Mouse (Mus musculus) CD8-positive naive resting alpha-beta T cell, adult 2 months (primary cell): ENCODE results near the gene Mrap2.
"Not testable (repeated sequence)": the region's sequence is repeated elsewhere in the genome, so short reads cannot be mapped to it uniquely, and the experiment has no call there.

ENCODE experiments used
- DNase-seq, 2 experiments: peaks; one replicate each; pipeline ENCODE4 v3.0.0; 2022; ENCODE audit warnings: low read depth in 2 of 2, low spot score in 2 of 2

Mrap2 gene

DNA sequence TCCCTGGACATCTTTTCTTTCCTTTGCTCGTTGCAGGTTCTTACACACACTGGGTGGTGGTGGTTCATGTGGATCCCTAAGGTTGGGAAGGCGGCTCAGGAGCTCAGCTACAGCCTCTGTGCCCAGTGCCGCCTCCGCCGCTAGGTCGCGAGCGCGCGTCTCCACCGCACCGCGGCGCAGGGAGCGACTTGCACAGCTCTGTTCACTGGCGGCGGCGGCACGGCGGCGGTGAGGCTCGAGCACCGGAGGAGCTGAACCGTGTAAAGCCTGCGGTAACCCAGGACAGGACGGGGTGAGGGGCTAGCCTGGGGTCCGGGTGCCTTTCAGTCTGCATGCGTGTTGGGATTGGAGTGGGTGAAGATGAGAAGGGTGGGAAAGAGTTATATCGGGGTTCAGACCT lies at the start of gene Mrap2:
Mrap2 (plus strand) TSS at position 201 of the 400 bp plus-strand sequence.
- no peak for DNase-seq

GRCm38 (mm10) chr9:87097989-87098388 lies 46.1 kb upstream of the Mrap2 start:
- no peak for DNase-seq

- no peak for DNase-seq
Observed at GRCm38 (mm10) chr9:87115019-87115418, 29.1 kb upstream of the Mrap2 start.

DNA sequence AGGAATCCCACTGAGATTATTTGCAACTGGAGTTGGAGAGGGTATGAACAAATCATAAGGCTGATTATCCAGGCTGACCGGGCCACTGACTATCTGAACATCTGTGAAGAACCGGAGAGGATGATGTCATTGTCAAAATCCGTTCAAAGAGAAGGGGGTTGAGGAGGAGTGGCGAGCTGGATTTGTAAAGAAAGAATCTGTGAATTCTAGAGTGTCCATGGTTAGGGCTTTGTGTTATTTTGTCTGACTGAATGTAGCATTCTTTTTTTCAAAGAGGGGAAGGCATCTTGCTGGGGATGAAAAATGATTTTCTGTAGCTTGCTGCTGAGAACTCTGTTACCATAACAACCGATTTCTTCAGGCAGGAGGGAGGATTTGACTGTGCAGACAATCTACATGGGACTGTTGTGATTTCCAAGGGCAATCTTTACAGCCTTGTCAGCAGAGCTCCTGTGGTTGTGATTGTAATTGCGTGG lies 28.6 kb upstream of the Mrap2 start:
- no peak for DNase-seq

- DNase-seq: no peak
Observed at GRCm38 (mm10) chr9:87115978-87116377, 28.1 kb upstream of the Mrap2 start.

DNA sequence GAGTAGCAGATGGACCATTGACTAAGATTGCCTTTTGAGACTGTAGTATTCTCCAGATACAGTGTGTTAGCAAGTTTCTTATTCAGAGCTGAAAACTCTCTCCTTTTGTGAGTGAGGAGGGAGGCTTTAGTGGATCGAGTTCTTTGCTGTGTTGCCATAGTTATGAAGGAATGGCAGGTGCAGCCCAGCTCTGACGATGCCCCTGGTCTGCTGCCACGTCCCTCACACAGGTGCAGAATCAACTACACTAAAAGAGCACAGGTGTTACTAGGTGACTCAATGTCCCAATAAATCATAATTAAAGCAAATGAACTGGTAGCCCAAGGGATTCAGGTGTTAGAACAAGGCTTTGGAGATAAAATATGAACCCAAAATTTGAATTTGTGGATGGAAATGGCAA lies 25.1 kb upstream of the Mrap2 start:
- DNase-seq: no peak

GRCm38 (mm10) chr9:87121956-87122493 lies 22.1 kb upstream of the Mrap2 start:
- DNase-seq: no peak

GRCm38 (mm10) chr9:87127046-87127445 lies 17.1 kb upstream of the Mrap2 start:
- not testable (repeated sequence) for DNase-seq

DNA sequence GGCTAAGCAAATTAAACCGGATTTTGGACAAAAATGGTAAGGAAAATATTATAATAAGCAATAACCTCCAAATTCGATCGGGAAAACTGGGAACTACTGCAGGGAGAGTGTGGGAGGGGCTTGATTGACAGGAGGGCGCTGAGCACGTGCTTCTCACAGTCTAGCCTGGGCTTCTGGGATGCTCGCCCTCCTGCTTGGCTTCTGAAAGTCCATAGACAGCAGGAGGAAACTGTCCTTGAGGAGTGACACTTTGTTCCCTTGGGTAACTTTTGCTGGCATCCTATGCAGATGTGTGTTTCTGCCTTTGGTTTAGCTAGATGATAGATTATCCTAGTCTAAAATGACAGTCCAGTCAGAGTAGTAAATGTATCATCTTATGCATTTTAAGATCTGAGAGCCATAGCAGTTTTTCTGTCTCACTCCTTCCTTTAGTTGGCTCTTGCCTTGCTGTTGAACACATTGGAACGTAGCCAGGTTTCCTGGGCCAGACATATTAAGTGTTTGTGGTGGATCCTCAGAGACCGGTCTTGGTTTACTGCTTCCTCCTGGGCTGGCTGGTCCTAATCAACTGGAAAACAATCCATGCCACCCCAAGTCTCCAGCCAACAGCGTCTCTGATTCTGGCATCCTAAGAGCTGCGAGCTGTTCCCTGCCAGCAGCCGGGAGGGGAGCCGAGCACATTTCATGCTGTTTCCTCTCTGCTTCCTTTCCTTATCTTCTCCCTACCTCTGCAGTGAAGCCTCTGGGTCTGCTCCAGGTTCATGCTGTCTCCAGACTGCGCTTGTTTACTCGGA lies 8.1 kb upstream of the Mrap2 start:
- no peak for DNase-seq

DNA sequence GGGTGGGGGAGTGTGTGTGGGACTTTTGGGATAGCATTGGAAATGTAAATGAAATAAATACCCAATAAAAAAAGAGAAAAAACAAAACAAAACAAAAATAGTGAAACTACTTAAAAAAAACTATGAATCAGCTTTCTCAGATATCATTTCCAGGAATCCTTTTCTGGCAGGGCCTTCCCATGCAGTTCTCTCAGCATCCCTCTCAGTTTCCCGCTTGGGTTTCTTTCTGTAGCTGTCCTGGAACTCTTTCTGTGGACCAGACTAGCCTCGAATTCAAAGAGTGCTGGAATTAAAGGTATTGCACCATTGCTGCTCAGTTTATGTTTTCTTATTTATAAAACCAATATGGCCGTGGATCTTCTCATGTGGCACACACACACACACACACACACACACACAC lies 1.0 kb upstream of the Mrap2 start:
- DNase-seq: no peak

DNA sequence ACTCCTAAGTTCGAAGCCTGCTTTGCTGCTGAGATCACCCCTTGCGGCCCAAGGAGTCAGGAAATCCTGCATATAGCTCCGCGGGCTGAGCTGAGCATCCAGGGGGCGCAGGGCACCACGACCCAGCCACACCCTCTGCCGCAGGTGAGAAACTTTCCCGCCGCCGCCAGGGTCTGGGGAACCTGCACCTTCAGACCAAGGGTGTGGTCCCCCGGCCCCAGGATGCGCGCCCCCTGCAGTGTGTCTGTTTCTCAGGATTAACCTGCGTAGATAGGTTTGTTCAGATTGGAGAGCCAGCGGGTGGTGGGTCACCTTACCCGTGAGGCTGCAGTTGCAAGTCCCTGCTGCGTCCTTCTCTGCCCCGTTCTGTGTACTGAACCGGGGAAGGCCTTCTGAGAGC lies 426 bp downstream of the Mrap2 start:
- DNase-seq: no peak

GRCm38 (mm10) chr9:87145180-87145579 lies 1.1 kb downstream of the Mrap2 start:
- no peak for DNase-seq

- DNase-seq: no peak
Observed at GRCm38 (mm10) chr9:87145671-87146070, 1.6 kb downstream of the Mrap2 start.

DNA sequence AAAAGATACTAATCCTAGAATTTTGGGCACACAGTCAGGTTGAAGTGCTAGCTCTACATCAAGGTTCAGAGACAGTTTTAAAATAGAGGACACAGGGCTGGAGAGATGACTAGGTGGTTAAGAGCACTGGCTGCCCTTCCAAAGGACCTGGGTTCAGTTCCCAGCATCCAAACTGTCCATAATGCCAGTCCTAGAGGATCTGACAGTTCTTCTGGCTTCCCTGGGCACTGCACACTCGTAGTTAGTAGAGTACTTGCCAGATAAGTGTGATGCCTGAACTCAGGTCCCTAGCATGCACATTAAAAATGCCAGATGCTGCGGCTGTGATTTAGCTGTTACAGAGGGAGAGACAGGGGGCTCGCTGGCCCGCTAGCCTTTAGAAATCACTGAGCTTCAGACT lies 2.3 kb downstream of the Mrap2 start:
- no peak for DNase-seq

DNA sequence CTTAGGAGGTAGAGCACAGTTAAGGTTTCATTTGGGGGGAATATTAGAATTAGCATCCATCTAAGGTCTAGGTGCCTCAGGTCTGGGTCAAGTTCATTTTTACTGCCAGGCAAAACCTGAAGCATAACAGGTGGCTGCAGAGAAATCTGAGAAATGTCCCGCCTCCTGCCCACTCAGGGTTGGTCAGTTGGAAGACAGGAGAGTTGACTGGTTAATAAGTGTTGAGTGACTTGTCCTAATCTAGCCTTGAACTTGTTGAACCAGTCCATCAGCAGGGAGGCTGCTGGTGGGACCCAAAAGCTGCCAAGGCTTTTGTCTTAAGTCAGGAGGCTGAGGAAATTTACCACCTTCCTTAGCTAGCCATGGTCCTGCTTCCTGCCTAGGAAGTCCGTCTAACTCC lies 3.8 kb downstream of the Mrap2 start:
- DNase-seq: no peak

GRCm38 (mm10) chr9:87152641-87153325 lies 8.7 kb downstream of the Mrap2 start:
- DNase-seq: no peak

- no peak for DNase-seq
Observed at GRCm38 (mm10) chr9:87162559-87162958, 18.5 kb downstream of the Mrap2 start.

- no peak for DNase-seq
Observed at GRCm38 (mm10) chr9:87167001-87167830, 23.1 kb downstream of the Mrap2 start.

- no peak for DNase-seq
Observed at GRCm38 (mm10) chr9:87168051-87168450, 23.9 kb downstream of the Mrap2 start.

DNA sequence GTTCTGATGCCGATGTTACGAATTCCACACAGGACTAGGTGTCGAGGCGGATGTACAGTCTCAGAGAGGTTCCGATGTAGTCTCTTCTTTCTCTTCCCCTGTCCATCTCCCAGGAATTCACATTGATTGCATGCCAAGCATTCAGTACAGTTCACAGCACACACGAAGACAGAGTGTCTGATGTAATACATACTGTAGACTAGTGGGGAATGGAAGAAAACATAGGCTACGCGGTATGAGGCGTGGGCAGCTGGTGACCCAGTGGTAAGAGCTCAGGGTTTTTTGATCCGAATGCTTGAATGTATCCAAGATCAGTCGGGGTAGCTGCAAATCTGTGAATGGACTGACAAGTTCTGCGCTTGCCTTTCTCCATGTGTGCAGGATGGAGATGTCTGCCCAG lies 25.0 kb downstream of the Mrap2 start:
- no peak for DNase-seq

DNA sequence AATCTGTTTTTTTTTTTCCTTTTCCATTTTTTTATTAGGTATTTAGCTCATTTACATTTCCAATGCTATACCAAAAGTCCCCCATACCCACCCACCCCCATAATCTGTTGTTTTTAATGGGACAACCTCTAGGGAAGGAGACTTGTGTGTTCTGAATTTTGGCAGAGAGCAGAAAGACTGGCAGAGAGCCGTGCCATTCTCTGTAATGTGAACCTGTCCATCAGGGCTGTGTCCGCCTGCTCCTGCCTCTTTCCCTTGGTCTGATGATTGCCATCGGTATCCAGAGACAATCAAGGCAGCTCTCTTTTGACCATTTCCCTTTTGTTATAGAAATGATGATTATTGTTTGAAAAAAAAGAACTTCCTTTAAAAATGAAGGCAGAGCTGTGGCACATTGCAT lies 26.8 kb downstream of the Mrap2 start:
- no peak for DNase-seq
